Mouse (Mus musculus): ENCODE results near the gene Akap2.

GRCm38 (mm10) chr4:57861856-57862255 is 144.4 kb downstream of the Akap2 start:
- TF ChIP-seq CTCF (IDR thresholded peaks at IDR 0.05; ENCODE audit: low read depth, low read length) (no peak), GATA1 (IDR thresholded peaks at IDR 0.05; ENCODE audit: borderline replicate concordance, low read length) (no peak), POLR2AphosphoS5 (IDR thresholded peaks at IDR 0.05; ENCODE audit: insufficient replicate concordance, low read depth, low read length) (no peak), TAL1 (conservative IDR thresholded peaks at IDR 0.05; ENCODE audit: low read depth, low read length) (no peak), GATA2 (IDR thresholded peaks at IDR 0.05; ENCODE audit: borderline replicate concordance, low read depth, low read length) (no peak)
